Mouse (Mus musculus) cortical plate, adult 2 months (tissue): ENCODE data around the gene Il23a.

Experiments
- CTCF ChIP-seq: fragments of 200-500 bp; IDR thresholded peaks from 2 replicates; pipeline ENCODE4 v1.5.1; 2011; ENCODE audit warnings: mild to moderate bottlenecking, control low read depth, low read length; ENCODE audit not compliant: insufficient read depth; ENCODE audit errors: extremely low read depth
- POLR2A ChIP-seq: fragments of 200-500 bp; IDR thresholded peaks from 2 replicates; pipeline ENCODE4 v1.6.1; 2011; ENCODE audit warnings: mild to moderate bottlenecking, low read length, control low read depth; ENCODE audit not compliant: insufficient read depth; ENCODE audit errors: extremely low read depth

- TF ChIP-seq POLR2A (no peak), CTCF (no peak)
Observed at GRCm38 (mm10) chr10:128280943-128281342, 17.6 kb downstream of the Il23a start.
